Mouse (Mus musculus) embryonic facial prominence, embryonic 15.5 days (tissue): ENCODE results near the gene Zfp709. TPM values are rescaled to one million over a fixed set of nuclear protein-coding genes. Genes with fewer than 3 reads are reported as not detected.
A peak's percentile ranks its signal among the peaks of the same experiment; 100 is the strongest.
"Not testable (repeated sequence)": the region's sequence is repeated elsewhere in the genome, so short reads cannot be mapped to it uniquely, and the experiment has no call there.

Experiments used
- ATAC-seq: fragments of 200-750 bp; cut with Nextera tagmentation; 2 replicates; pipeline ENCODE4 v1.8.0; 2017; ENCODE audit warnings: low read depth, moderate TSS enrichment; ENCODE audit not compliant: insufficient number of reproducible peaks, low FRiP score, low TSS enrichment
- H3K27ac ChIP-seq: fragments of 300-500 bp; sonication (generic); replicated peaks from 2 replicates; pipeline ENCODE4 v1.5.1; 2015; ENCODE audit warnings: mild to moderate bottlenecking, inconsistent platforms
- H3K27me3 ChIP-seq: fragments of 300-500 bp; sonication (generic); 2 replicates; pipeline ENCODE4 v1.6.1; 2015; ENCODE audit warnings: inconsistent platforms
- H3K36me3 ChIP-seq: fragments of 300-500 bp; sonication (generic); 2 replicates; pipeline ENCODE4 v1.6.1; 2015; ENCODE audit warnings: mild to moderate bottlenecking, inconsistent platforms
- H3K4me1 ChIP-seq: fragments of 300-500 bp; sonication (generic); 2 replicates; pipeline ENCODE4 v1.6.1; 2015; ENCODE audit warnings: inconsistent platforms
- H3K4me2 ChIP-seq: fragments of 300-500 bp; sonication (generic); replicated peaks from 2 replicates; pipeline ENCODE4 v1.6.1; 2015; ENCODE audit warnings: mild to moderate bottlenecking, inconsistent platforms
- H3K4me3 ChIP-seq: fragments of 300-500 bp; sonication (generic); replicated peaks from 2 replicates; pipeline ENCODE4 v1.5.1; 2015; ENCODE audit warnings: mild to moderate bottlenecking, inconsistent platforms
- H3K9ac ChIP-seq: fragments of 300-500 bp; sonication (generic); 2 replicates; pipeline ENCODE4 v1.6.1; 2015; ENCODE audit warnings: inconsistent platforms
- H3K9me3 ChIP-seq: fragments of 300-500 bp; sonication (generic); replicated peaks from 2 replicates; pipeline ENCODE4 v1.6.1; 2016; ENCODE audit warnings: inconsistent platforms
- WGBS: fragments of 180-500 bp; shearing (Covaris S2); methylation state at CpG from one replicate; pipeline ENCODE4 v1.1.7; 2015; 5-methylcytosine and 5-hydroxymethylcytosine counted together
- polyA plus RNA-seq: library from polyadenylated mRNA; unstranded; fragments of >200 nt; fragmentation: Nextera tagmentation; extraction: Ambion mirVana; gene quantifications from 2 replicates; pipeline ENCODE4 v1.2.1, GENCODE M21; 2015

The Zfp709 gene
- polyA plus RNA-seq, 1 experiment from 2014 or later, result 5.4 TPM

- H3K9ac ChIP-seq, H3K27ac ChIP-seq, H3K4me3 ChIP-seq, H3K27me3 ChIP-seq, H3K9me3 ChIP-seq, H3K4me1 ChIP-seq, ATAC-seq, H3K4me2 ChIP-seq, H3K36me3 ChIP-seq: not testable (repeated sequence)
- 71% methylated on average over 1 of the region's 1 CpGs for whole genome bisulfite sequencing
These were observed 20.3 kb upstream of the Zfp709 start for GRCm38 (mm10) chr8:71861551-71861950.

DNA sequence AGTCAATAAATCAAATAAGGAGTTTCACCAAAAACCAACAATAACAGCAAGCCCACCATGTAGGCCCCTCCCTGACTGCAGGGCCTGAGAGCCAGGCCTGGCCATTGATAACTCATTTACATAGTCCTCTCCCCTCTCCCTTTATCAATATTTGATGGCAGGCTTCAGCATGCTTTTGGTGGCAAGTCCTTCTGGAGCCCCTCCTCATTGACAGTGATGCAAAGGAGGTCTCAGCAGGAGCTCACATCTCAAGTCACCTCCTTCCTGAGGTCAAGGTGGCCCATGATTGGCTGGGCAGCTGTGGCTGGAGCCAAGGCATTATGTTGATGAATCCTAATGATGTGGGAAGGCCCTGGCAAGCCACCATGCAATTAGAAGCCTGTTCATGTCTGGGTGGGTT, 19.8 kb upstream of the Zfp709 start:
- not testable (repeated sequence) for H3K4me2 ChIP-seq, H3K9ac ChIP-seq, ATAC-seq, H3K36me3 ChIP-seq, H3K27me3 ChIP-seq, H3K27ac ChIP-seq, H3K9me3 ChIP-seq, H3K4me3 ChIP-seq, H3K4me1 ChIP-seq

DNA sequence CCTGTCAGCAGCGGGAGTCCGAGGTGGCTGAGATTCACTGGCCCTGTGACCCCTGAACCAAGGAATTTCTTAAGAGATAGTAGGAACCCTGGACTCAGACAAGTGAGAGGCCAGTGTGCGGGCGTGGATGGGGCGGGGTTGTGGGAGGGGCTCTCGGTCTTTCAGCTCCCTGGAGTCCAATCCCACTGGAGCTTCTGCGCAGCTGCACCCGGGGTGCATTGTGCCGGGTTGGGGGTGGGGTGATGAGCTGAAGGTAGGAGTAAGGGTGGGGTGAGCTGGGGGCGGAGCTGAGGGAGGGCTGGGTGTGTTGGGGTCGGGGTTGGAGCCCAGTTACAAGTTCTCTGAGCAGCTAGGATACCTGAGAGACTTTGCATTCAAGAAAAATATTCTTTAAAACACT, 18.8 kb downstream of the Zfp709 start:
- not testable (repeated sequence) for H3K4me2 ChIP-seq, H3K9me3 ChIP-seq, H3K4me3 ChIP-seq, H3K27ac ChIP-seq, H3K9ac ChIP-seq, H3K4me1 ChIP-seq, H3K36me3 ChIP-seq, H3K27me3 ChIP-seq
- ATAC-seq, result peak; percentile 34; the same call in 1 of the 2 replicates
- WGBS, result 33% methylated on average over 11 of the region's 11 CpGs

- H3K9ac ChIP-seq, ATAC-seq, H3K27ac ChIP-seq, H3K4me1 ChIP-seq, H3K27me3 ChIP-seq, H3K4me2 ChIP-seq, H3K9me3 ChIP-seq, H3K4me3 ChIP-seq, H3K36me3 ChIP-seq: not testable (repeated sequence)
- 43% methylated on average over 1 of the region's 1 CpGs for WGBS
These were observed 21.3 kb downstream of the Zfp709 start for GRCm38 (mm10) chr8:71903084-71903483.

GRCm38 (mm10) chr8:71906809-71907208, 25.0 kb downstream of the Zfp709 start:
- Histone ChIP-seq H3K4me1 (no peaks in the 10 kb centered on the region), H3K9me3 (no peaks in the 10 kb centered on the region), H3K9ac (no peak overlapping the region), H3K4me2 (no peak overlapping the region), H3K4me3 (no peak overlapping the region), H3K36me3 (no peaks in the 10 kb centered on the region), H3K27ac (no peak overlapping the region), H3K27me3 (no peaks in the 10 kb centered on the region)
- no peak for ATAC-seq
- 97% methylated on average over 1 of the region's 1 CpGs for WGBS

- Histone ChIP-seq H3K4me3 (peak overlapping the region; percentile 75), H3K9ac (no peak overlapping the region), H3K4me2 (peak overlapping the region; percentile 55), H3K36me3 (no peaks in the 10 kb centered on the region), H3K27ac (peak overlapping the region; percentile 98), H3K4me1 (no peaks in the 10 kb centered on the region), H3K27me3 (no peaks in the 10 kb centered on the region), H3K9me3 (no peaks in the 10 kb centered on the region)
- 95% methylated on average over 5 of the region's 5 CpGs for WGBS
- no peak for ATAC-seq
These were observed 26.0 kb downstream of the Zfp709 start for GRCm38 (mm10) chr8:71907798-71908257.

- Histone ChIP-seq H3K4me2 (peak within 1 kb of the TSS; percentile 55), H3K4me1 (no peaks in the 10 kb centered on the region), H3K9ac (peak within 1 kb of the TSS; percentile 85), H3K36me3 (peaks cover 3% of the 10 kb centered on the region), H3K27ac (peak within 1 kb of the TSS; percentile 98), H3K4me3 (peak within 1 kb of the TSS; percentile 75), H3K9me3 (no peaks in the 10 kb centered on the region), H3K27me3 (no peaks in the 10 kb centered on the region)
- 5% methylated on average over 47 of the region's 47 CpGs for WGBS
- peak; percentile 94 for ATAC-seq
These were observed 26.8 kb downstream of the Zfp709 start, which contains the start of the genes Zfp882 and Zfp617 for GRCm38 (mm10) chr8:71908309-71909261. TSS of gene Zfp882 (plus strand) at chr8:71908608. TSS of gene Zfp617 (plus strand) at chr8:71908635.

DNA sequence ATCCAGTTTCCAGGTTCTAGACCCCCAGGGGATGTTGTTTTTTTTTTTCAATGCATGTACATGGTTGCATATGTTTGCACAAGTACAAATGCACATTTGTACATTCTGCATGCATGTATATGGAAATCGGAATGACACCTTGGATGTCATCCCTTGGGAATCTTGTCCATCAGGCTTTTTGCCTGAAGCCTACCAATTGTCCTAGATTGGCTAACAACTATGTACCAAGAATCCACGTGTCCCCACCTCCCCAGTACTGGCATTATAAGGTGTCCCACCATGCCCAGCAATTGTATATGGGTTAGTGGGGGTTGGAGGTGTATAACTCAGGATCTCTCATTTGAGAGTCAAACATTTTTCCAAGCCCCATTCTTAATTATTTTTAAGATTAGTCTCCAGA, 30.5 kb downstream of the Zfp709 start:
- WGBS, result 89% methylated on average over 2 of the region's 2 CpGs
- no peak for ATAC-seq

DNA sequence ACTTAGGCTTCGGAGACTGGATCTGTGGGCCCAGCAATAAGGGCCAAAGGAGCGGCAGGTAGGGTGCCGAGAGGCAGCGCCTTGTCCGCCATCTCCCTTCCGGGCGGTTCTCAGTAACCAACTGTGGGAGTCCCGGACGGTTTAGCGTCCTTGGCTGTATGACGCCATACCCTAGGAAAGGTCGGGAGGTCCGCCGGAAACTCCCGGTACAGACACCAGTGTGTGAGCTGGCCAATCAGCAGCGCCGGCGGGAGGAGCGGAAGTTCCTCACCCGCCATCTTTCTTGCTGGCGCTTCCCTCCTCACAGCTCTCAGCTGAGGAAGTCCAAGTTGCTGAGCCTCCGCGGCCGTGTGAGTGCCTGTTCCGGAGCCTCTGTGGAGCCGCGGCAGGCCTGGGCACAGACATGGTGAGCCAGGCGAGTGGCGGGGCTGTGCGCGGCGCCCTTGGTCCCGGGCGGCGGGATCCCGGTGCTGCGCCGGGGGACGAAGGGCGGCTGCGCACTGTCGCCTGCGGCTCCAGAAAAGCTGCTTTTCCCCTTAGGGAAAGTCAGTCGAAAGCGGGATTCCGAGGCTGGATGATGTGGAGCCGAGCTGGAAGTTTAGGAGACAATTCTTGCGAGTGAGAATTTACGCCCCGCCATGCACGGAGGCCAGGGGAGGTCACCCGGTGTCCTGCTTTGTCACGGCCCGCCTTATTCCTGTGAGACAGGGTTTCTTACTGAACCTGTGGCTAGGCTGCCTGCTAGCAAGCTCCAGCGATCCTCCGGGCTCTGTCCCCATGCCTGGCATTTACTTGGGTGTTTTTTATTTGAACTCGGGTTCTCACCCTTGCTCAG, 41.0 kb downstream of the Zfp709 start:
- Histone ChIP-seq H3K4me3 (peak overlapping the region; percentile 75), H3K9me3 (no peaks in the 10 kb centered on the region), H3K27ac (peak overlapping the region; percentile 98), H3K9ac (peak overlapping the region; percentile 75), H3K4me2 (peak overlapping the region; percentile 61), H3K4me1 (0 out of 2 replicates have a peak, but pooled peaks cover 5% of the 10 kb centered on the region), H3K27me3 (no peaks in the 10 kb centered on the region), H3K36me3 (no peaks in the 10 kb centered on the region)
- under 1% methylated on average over 57 of the region's 57 CpGs for WGBS
- peak; percentile 99 for ATAC-seq

More for the DNA sequence above, 30.5 kb downstream of the Zfp709 start:
- Histone ChIP-seq H3K27ac (no peak overlapping the region), H3K9ac (no peak overlapping the region), H3K4me1 (no peaks in the 10 kb centered on the region), H3K4me3 (no peak overlapping the region), H3K4me2 (no peak overlapping the region), H3K36me3 (peaks cover 27% of the 10 kb centered on the region), H3K9me3 (no peaks in the 10 kb centered on the region), H3K27me3 (no peaks in the 10 kb centered on the region)

- peaks cover 19% of the 10 kb centered on the region for H3K36me3 ChIP-seq
These were observed 44.0 kb downstream of the Zfp709 start for GRCm38 (mm10) chr8:71925791-71926190.

DNA sequence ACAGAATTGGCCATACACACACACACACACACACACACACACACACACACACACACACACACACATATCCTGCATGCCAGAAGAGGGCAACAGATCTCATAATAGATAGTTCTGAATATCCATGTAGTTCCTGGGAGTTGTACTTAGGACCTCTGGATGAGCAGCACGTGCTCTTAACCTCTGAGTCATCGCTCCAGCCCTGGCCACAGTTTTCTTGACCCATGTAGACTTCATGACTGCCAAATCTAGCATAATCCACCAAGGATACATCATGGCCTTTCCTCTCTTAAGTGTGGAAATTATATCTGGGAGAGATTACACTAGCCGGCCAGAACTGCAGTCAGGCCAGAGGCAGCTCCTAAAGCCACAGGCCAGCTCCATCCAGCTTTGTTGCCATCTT, 44.7 kb downstream of the Zfp709 start:
- WGBS, result 97% methylated on average over 3 of the region's 3 CpGs
- H3K9me3 ChIP-seq, result 0 out of 2 replicates have a peak, but pooled peaks cover 10% of the 10 kb centered on the region

More at GRCm38 (mm10) chr8:71925791-71926190, 44.0 kb downstream of the Zfp709 start:
- Histone ChIP-seq H3K4me3 (no peak overlapping the region), H3K27ac (no peak overlapping the region), H3K9me3 (0 out of 2 replicates have a peak, but pooled peaks cover 4% of the 10 kb centered on the region), H3K27me3 (no peaks in the 10 kb centered on the region), H3K4me1 (0 out of 2 replicates have a peak, but pooled peaks cover 5% of the 10 kb centered on the region), H3K4me2 (no peak overlapping the region), H3K9ac (no peak overlapping the region)
- 94% methylated on average over 5 of the region's 5 CpGs for WGBS
- ATAC-seq, result no peak

More for the DNA sequence above, 44.7 kb downstream of the Zfp709 start:
- Histone ChIP-seq H3K4me1 (0 out of 2 replicates have a peak, but pooled peaks cover 5% of the 10 kb centered on the region), H3K4me3 (no peak overlapping the region), H3K27ac (no peak overlapping the region), H3K4me2 (no peak overlapping the region), H3K36me3 (peaks cover 27% of the 10 kb centered on the region), H3K9ac (no peak overlapping the region), H3K27me3 (no peaks in the 10 kb centered on the region)
- no peak for ATAC-seq
